Mouse (Mus musculus): ENCODE data around the gene Npat.

DNA sequence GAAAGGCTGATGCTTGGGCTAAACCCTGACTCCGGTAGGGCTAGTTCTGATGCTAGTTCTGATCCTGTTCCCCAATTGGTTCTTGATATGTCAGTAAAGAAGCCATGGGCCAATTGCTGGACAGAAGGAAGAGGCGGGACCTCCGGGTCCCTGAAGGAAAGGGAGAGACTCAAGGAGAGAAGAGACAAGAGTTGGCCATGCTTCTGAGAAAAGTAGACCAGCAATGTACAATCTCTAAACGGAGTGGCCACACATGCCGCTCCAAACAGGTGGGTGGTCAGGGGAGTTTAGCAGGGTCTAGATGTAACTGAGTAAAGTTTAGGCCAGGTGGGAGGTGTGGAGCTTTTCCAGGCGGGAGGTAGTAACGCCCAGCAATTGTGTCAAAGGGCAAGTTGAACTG is 28.8 kb upstream of the Npat start:
- TF ChIP-seq CTCF (IDR thresholded peaks at IDR 0.05; ENCODE audit: insufficient read depth, low read depth, low read length) (no peak), POLR2A (IDR thresholded peaks at IDR 0.05; ENCODE audit: insufficient read depth, low read depth, low read length) (no peak)
